Mouse (Mus musculus): ENCODE measurements around the gene Gm43552. TPM values are rescaled to one million over a fixed set of nuclear protein-coding genes. Genes with fewer than 3 reads are reported as not detected.

Gm43552 gene
- polyA plus RNA-seq, 1 experiment, result not detected

DNA sequence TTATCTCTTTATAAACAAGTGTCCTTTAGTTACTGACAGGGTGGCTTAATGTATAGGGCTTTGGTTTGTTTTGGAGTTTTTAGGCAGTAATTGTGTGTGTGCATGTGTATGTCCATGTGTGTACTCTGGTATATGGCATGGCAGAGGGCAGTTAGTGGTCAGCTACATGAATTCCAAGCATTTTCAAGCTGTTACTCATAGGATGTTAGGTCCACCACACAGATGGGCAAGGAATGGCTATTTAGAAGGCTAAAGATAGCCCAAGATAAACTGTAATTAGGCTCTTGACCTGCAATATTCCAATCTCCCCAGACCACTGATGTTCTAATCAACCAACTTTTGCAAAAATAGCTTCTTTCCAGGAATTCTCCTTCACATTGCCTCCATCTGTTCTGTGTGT, 54.6 kb downstream of the Gm43552 start:
- no peak overlapping the region for H3K27ac ChIP-seq (ENCODE audit: insufficient read depth, low read length)
- H3K27me3 ChIP-seq (ENCODE audit: control insufficient read depth, insufficient read depth, low read length, poor library complexity, severe bottlenecking), result no peaks in the 10 kb centered on the region
- peaks cover 2% of the 10 kb centered on the region for H3K4me1 ChIP-seq (ENCODE audit: control insufficient read depth, insufficient read depth, low read length)
- no peaks in the 10 kb centered on the region for H3K9me3 ChIP-seq (replicated peaks; ENCODE audit: control insufficient read depth, insufficient read depth, low read length, poor library complexity, severe bottlenecking)
- no peaks in the 10 kb centered on the region for H3K36me3 ChIP-seq (ENCODE audit: control insufficient read depth, insufficient read depth, low read length, poor library complexity, severe bottlenecking)
- H3K4me3 ChIP-seq (ENCODE audit: low read depth, low read length), result no peak overlapping the region
- TF ChIP-seq POLR2A (IDR thresholded peaks at IDR 0.05; ENCODE audit: insufficient read depth, low read length) (no peak), CTCF (IDR thresholded peaks at IDR 0.05; ENCODE audit: low read depth, low read length) (no peak), EP300 (IDR thresholded peaks at IDR 0.05; ENCODE audit: insufficient read depth, low read depth, low read length) (no peak)
- H3K9ac ChIP-seq (ENCODE audit: low read depth, poor library complexity, severe bottlenecking), result no peak overlapping the region

DNA sequence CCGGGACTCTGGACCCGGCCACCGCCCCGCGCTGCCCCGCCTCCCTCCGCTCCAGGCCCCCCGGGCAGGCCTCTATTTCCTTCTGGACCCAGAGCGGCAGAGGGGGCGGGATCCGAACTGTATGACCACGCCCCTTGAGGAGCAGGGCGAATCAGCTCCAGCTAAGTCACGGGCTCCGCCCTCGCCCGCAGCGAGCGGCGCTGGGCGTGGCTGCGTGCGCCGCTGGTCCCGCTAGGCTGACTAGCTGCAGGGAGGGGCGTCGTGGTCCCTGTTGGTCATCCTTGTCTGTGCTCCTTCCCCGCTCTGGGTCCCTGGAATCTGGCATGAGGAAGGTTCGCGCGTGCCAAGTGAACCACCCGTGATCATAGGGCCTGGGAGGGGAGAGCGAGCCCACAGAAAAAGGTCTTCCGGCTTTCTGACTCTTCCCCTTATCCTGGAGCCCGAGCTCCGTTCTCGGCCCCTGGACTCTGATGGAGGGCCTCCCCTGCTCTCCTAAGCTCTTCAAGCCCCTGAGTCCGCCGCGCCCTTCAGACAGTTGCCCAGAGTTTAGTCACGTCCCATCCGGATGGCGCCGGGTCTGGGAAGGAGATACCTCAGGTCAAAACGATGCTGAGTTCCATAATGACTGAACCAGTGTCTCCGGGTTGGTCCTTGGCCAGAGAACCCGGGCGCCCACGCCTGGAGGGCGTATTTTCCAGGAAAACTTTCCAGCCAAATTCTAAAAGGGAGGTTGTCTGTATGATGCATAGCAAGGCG, 56.6 kb downstream of the Gm43552 start, which contains the start of gene Ugdh:
Gene Ugdh, minus strand, starts transcription at position 144 of the 756 bp plus-strand sequence.
- Histone ChIP-seq H3K27ac (ENCODE audit: insufficient read depth, low read length) (no peak within 1 kb of the TSS), H3K9me3 (replicated peaks; ENCODE audit: control insufficient read depth, insufficient read depth, low read length, poor library complexity, severe bottlenecking) (no peaks in the 10 kb centered on the region), H3K4me3 (ENCODE audit: low read depth, low read length) (peak within 1 kb of the TSS; percentile 85), H3K27me3 (ENCODE audit: control insufficient read depth, insufficient read depth, low read length, poor library complexity, severe bottlenecking) (no peaks in the 10 kb centered on the region), H3K36me3 (ENCODE audit: control insufficient read depth, insufficient read depth, low read length, poor library complexity, severe bottlenecking) (no peaks in the 10 kb centered on the region), H3K9ac (ENCODE audit: low read depth, poor library complexity, severe bottlenecking) (peak within 1 kb of the TSS; percentile 86), H3K4me1 (ENCODE audit: control insufficient read depth, insufficient read depth, low read length) (peaks cover 1% of the 10 kb centered on the region)
- TF ChIP-seq CTCF (IDR thresholded peaks at IDR 0.05; ENCODE audit: low read depth, low read length) (no peak), POLR2A (IDR thresholded peaks at IDR 0.05; ENCODE audit: insufficient read depth, low read length) (peak; percentile 77), EP300 (IDR thresholded peaks at IDR 0.05; ENCODE audit: insufficient read depth, low read depth, low read length) (no peak)

DNA sequence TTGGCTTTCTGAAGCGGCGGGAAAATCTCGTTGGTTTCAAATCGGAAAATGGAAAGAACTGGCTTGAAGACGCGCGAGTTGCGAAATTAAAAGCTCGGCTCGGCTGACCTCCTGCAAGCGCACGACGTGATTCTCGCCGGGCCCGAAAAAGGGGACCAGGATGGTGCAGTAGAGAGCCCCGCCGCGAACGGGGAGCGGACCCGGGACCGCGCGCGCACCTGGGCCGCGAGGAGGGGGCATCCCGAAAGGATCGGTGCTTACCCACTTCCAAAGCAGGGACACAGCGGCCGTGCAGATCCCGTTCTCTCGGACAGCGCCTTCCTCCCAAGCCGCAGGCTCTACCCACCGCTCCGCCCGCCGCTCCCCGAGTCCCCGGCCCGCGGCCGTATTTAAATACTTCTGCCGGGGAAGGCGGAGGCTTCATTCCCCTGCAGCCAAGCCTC, 57.2 kb downstream of the Gm43552 start:
- Histone ChIP-seq H3K27ac (ENCODE audit: insufficient read depth, low read length) (no peak overlapping the region), H3K4me3 (ENCODE audit: low read depth, low read length) (peak overlapping the region; percentile 85), H3K9ac (ENCODE audit: low read depth, poor library complexity, severe bottlenecking) (peak overlapping the region; percentile 86), H3K4me1 (ENCODE audit: control insufficient read depth, insufficient read depth, low read length) (no peaks in the 10 kb centered on the region), H3K27me3 (ENCODE audit: control insufficient read depth, insufficient read depth, low read length, poor library complexity, severe bottlenecking) (no peaks in the 10 kb centered on the region), H3K36me3 (ENCODE audit: control insufficient read depth, insufficient read depth, low read length, poor library complexity, severe bottlenecking) (no peaks in the 10 kb centered on the region), H3K9me3 (replicated peaks; ENCODE audit: control insufficient read depth, insufficient read depth, low read length, poor library complexity, severe bottlenecking) (no peaks in the 10 kb centered on the region)
- TF ChIP-seq POLR2A (IDR thresholded peaks at IDR 0.05; ENCODE audit: insufficient read depth, low read length) (peak; percentile 64), EP300 (IDR thresholded peaks at IDR 0.05; ENCODE audit: insufficient read depth, low read depth, low read length) (no peak)

DNA sequence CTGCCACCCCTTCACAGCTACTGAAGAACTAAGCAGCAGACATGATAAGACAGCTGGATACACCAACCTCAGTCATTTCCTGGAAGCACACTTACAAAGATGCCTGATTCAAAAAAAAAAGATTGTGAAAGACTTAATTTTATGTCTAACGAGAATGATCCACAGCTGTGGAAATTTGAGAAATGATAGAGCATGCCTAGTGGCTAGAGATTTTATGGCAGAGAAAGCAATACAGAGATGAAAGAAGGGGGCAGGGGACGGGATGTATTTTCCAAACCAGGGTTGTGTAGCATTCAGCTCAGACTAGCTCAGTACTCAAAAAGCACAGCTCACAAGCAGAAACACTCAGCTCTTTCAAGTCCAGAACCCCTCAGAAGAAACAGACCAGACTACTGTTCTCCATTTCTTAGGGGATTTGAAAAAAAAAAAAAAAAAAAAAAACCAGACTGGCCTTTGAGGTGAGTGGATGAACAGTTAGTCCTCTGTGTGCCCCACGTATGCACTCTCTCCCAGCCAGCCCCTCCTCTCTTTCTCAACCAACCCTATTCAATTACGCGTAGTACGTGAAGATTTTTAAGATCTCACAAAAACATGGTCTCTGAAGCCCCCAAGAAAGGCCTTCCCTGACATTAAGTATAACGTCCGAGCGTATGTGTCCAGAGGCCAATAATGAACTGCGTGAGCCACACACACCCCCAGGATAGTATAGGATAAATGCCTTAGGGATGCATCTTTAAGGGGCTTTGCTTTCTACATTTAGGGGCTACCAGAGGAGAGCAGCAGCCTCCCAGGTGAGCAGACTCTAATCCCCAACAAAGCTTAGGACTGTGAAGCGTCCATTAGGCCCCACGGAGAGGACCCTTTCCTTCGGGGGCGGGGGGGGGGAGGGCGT, 57.9 kb downstream of the Gm43552 start:
- no peak overlapping the region for H3K27ac ChIP-seq (ENCODE audit: insufficient read depth, low read length)
- H3K4me3 ChIP-seq (ENCODE audit: low read depth, low read length), result peak overlapping the region; percentile 85
- H3K9me3 ChIP-seq (replicated peaks; ENCODE audit: control insufficient read depth, insufficient read depth, low read length, poor library complexity, severe bottlenecking), result no peaks in the 10 kb centered on the region
- no peaks in the 10 kb centered on the region for H3K27me3 ChIP-seq (ENCODE audit: control insufficient read depth, insufficient read depth, low read length, poor library complexity, severe bottlenecking)
- TF ChIP-seq POLR2A (IDR thresholded peaks at IDR 0.05; ENCODE audit: insufficient read depth, low read length) (no peak), EP300 (IDR thresholded peaks at IDR 0.05; ENCODE audit: insufficient read depth, low read depth, low read length) (no peak), CTCF (IDR thresholded peaks at IDR 0.05; ENCODE audit: low read depth, low read length) (no peak)
- H3K4me1 ChIP-seq (ENCODE audit: control insufficient read depth, insufficient read depth, low read length), result no peaks in the 10 kb centered on the region
- no peaks in the 10 kb centered on the region for H3K36me3 ChIP-seq (ENCODE audit: control insufficient read depth, insufficient read depth, low read length, poor library complexity, severe bottlenecking)
- peak overlapping the region; percentile 86 for H3K9ac ChIP-seq (ENCODE audit: low read depth, poor library complexity, severe bottlenecking)

- Histone ChIP-seq H3K27ac (ENCODE audit: insufficient read depth, low read length) (no peak overlapping the region), H3K36me3 (ENCODE audit: control insufficient read depth, insufficient read depth, low read length, poor library complexity, severe bottlenecking) (no peaks in the 10 kb centered on the region), H3K27me3 (ENCODE audit: control insufficient read depth, insufficient read depth, low read length, poor library complexity, severe bottlenecking) (no peaks in the 10 kb centered on the region), H3K4me1 (ENCODE audit: control insufficient read depth, insufficient read depth, low read length) (no peaks in the 10 kb centered on the region), H3K9me3 (replicated peaks; ENCODE audit: control insufficient read depth, insufficient read depth, low read length, poor library complexity, severe bottlenecking) (no peaks in the 10 kb centered on the region), H3K4me3 (ENCODE audit: low read depth, low read length) (no peak overlapping the region), H3K9ac (ENCODE audit: low read depth, poor library complexity, severe bottlenecking) (no peak overlapping the region)
- TF ChIP-seq POLR2A (IDR thresholded peaks at IDR 0.05; ENCODE audit: insufficient read depth, low read length) (no peak), EP300 (IDR thresholded peaks at IDR 0.05; ENCODE audit: insufficient read depth, low read depth, low read length) (no peak), CTCF (IDR thresholded peaks at IDR 0.05; ENCODE audit: low read depth, low read length) (no peak)
Observed at GRCm38 (mm10) chr5:65429441-65429840, 63.2 kb downstream of the Gm43552 start.

Data from ES-Bruce4 (cell line).